Mouse (Mus musculus): ENCODE results near the gene Mob3b. TPM values are rescaled to one million over a fixed set of nuclear protein-coding genes. Genes with fewer than 3 reads are reported as not detected.

Gene Mob3b
- polyA plus RNA-seq, 1 experiment from 2014 or later: 8.5 TPM

GRCm38 (mm10) chr4:34996616-34997015, 160.7 kb downstream of the Mob3b start:
- H3K4me3 ChIP-seq (replicated peaks): no peak overlapping the region
- H3K4me2 ChIP-seq: no peak overlapping the region
- H3K9me3 ChIP-seq (replicated peaks): no peaks in the 10 kb centered on the region
- WGBS (ENCODE audit: insufficient replicate concordance): 82% methylated on average over 7 of the region's 7 CpGs
- no peak overlapping the region for H3K9ac ChIP-seq
- H3K27ac ChIP-seq (replicated peaks): no peak overlapping the region
- H3K4me1 ChIP-seq (replicated peaks): 0 out of 2 replicates have a peak, but pooled peaks cover 4% of the 10 kb centered on the region
- no peak for ATAC-seq (ENCODE audit: insufficient read depth)
- H3K36me3 ChIP-seq (replicated peaks): no peaks in the 10 kb centered on the region
- H3K27me3 ChIP-seq: no peaks in the 10 kb centered on the region

DNA sequence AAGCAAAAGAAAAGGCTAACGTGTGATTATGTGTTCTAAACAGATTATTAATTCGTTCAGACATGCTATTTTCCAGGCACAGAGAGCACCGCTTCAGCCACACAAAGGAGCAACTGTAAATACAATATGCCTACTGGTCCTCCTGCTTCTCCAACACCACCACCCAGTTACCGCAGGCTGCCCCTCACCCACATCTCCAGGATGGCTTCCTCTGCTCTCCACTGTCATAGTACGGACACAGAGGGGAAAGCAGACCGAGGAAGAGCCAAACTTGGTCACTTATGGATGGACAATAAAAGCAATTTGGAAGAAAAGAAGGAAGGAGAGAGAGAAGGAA, 163.7 kb downstream of the Mob3b start:
- 63% methylated on average over 6 of the region's 6 CpGs for WGBS (ENCODE audit: insufficient replicate concordance)
- Histone ChIP-seq H3K9me3 (replicated peaks) (no peaks in the 10 kb centered on the region), H3K9ac (no peak overlapping the region), H3K4me3 (replicated peaks) (no peak overlapping the region), H3K4me1 (replicated peaks) (0 out of 2 replicates have a peak, but pooled peaks cover 4% of the 10 kb centered on the region), H3K27ac (replicated peaks) (no peak overlapping the region), H3K36me3 (replicated peaks) (no peaks in the 10 kb centered on the region), H3K27me3 (no peaks in the 10 kb centered on the region), H3K4me2 (no peak overlapping the region)
- ATAC-seq (ENCODE audit: insufficient read depth): no peak

GRCm38 (mm10) chr4:34992866-34993638, 164.2 kb downstream of the Mob3b start:
- no peaks in the 10 kb centered on the region for H3K27me3 ChIP-seq
- H3K4me2 ChIP-seq: no peak overlapping the region
- WGBS (ENCODE audit: insufficient replicate concordance): 50% methylated on average over 22 of the region's 22 CpGs
- no peaks in the 10 kb centered on the region for H3K9me3 ChIP-seq (replicated peaks)
- H3K27ac ChIP-seq (replicated peaks): no peak overlapping the region
- no peak overlapping the region for H3K9ac ChIP-seq
- 0 out of 2 replicates have a peak, but pooled peaks cover 4% of the 10 kb centered on the region for H3K4me1 ChIP-seq (replicated peaks)
- ATAC-seq (ENCODE audit: insufficient read depth): no peak
- H3K4me3 ChIP-seq (replicated peaks): no peak overlapping the region
- H3K36me3 ChIP-seq (replicated peaks): no peaks in the 10 kb centered on the region

DNA sequence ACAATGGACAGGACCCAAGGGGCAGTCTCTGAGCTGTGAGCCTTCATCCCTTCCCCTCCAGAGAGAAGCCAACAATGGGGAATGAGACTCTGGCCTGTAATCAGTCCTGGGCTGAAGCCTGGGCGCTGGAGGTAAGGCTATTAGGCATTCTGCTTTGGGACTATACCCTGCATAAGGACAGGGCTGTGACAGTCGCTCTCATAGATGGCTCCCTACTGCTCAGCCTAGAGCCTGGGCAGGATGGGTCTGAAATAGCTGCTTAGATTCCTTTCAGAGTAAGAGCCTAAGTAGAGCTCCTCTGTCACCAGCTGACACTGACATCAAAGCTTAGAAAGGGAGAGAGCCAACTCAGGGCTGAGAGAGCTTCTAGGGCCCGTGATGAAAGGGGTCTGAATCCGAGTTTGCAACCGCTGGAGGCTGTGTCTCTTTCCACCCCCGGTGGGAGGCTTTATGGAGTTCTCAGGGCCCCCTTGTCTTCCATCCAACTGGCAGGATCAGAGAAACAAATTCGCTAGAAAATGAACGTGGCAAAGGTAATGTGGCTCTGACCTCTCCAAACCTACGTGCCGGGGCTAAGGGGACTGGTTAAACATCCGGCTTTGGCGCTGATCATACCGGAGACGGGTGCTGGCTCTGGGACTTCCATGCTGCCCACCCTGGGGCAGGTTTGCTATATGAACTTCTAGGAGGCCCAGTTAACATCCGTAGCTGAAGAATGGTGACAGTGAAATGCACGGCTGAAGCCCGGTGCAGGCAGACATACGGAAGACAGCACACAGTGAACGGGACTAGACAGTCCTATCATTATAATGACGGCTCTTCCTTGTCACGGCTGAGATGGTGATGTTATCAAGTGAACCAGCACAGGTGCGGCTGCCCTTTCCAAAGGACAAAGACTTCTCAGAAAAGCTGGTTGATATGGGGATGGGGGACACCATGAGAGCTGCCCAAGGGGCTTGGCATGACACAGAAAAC, 165.1 kb downstream of the Mob3b start:
- no peaks in the 10 kb centered on the region for H3K9me3 ChIP-seq (replicated peaks)
- ATAC-seq (ENCODE audit: insufficient read depth): no peak
- H3K4me1 ChIP-seq (replicated peaks): 0 out of 2 replicates have a peak, but pooled peaks cover 4% of the 10 kb centered on the region
- no peaks in the 10 kb centered on the region for H3K27me3 ChIP-seq
- H3K27ac ChIP-seq (replicated peaks): no peak overlapping the region
- H3K36me3 ChIP-seq (replicated peaks): no peaks in the 10 kb centered on the region
- no peak overlapping the region for H3K4me2 ChIP-seq
- 71% methylated on average over 22 of the region's 22 CpGs for WGBS (ENCODE audit: insufficient replicate concordance)
- no peak overlapping the region for H3K4me3 ChIP-seq (replicated peaks)
- H3K9ac ChIP-seq: no peak overlapping the region

DNA sequence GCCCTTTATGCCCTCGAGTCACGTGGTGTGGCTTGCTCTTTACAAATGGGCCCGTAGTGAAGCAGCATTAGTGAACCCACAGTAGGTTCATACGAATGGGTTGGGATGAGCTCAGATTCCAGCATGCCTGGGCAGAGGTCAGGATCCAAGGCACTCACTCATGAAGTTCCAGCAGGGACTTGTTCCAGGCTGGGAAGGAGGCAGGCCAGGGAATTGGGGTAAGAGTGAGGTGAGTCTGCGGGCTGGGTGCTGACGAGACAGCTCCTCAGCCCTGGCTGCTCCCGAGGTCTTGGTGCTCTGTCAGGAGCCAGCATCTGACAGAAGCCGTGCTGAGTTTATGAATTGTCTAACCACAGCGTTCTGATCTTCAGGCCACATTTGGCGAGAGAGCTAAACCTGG, 166.2 kb downstream of the Mob3b start:
- WGBS (ENCODE audit: insufficient replicate concordance): 51% methylated on average over 10 of the region's 10 CpGs
- H3K36me3 ChIP-seq (replicated peaks): no peaks in the 10 kb centered on the region
- H3K9me3 ChIP-seq (replicated peaks): no peaks in the 10 kb centered on the region
- no peaks in the 10 kb centered on the region for H3K27me3 ChIP-seq
- H3K4me2 ChIP-seq: no peak overlapping the region
- ATAC-seq (ENCODE audit: insufficient read depth): no peak
- H3K4me3 ChIP-seq (replicated peaks): no peak overlapping the region
- H3K4me1 ChIP-seq (replicated peaks): 0 out of 2 replicates have a peak, but pooled peaks cover 4% of the 10 kb centered on the region
- no peak overlapping the region for H3K9ac ChIP-seq
- 0 out of 2 replicates have a peak overlapping the region, but pooled peaks have one; percentile 38 for H3K27ac ChIP-seq (replicated peaks)

- H3K4me1 ChIP-seq (replicated peaks): 0 out of 2 replicates have a peak, but pooled peaks cover 4% of the 10 kb centered on the region
- no peak overlapping the region for H3K4me2 ChIP-seq
- no peak for ATAC-seq (ENCODE audit: insufficient read depth)
- WGBS (ENCODE audit: insufficient replicate concordance): 63% methylated on average over 9 of the region's 9 CpGs
- H3K9me3 ChIP-seq (replicated peaks): no peaks in the 10 kb centered on the region
- H3K4me3 ChIP-seq (replicated peaks): no peak overlapping the region
- H3K9ac ChIP-seq: no peak overlapping the region
- no peak overlapping the region for H3K27ac ChIP-seq (replicated peaks)
- H3K27me3 ChIP-seq: no peaks in the 10 kb centered on the region
- H3K36me3 ChIP-seq (replicated peaks): no peaks in the 10 kb centered on the region
These were observed 166.6 kb downstream of the Mob3b start for GRCm38 (mm10) chr4:34990659-34991058.

- Histone ChIP-seq H3K9me3 (replicated peaks) (no peaks in the 10 kb centered on the region), H3K27me3 (no peaks in the 10 kb centered on the region), H3K9ac (no peak overlapping the region), H3K4me1 (replicated peaks) (no peaks in the 10 kb centered on the region), H3K27ac (replicated peaks) (peak overlapping the region; percentile 80), H3K36me3 (replicated peaks) (no peaks in the 10 kb centered on the region), H3K4me3 (replicated peaks) (no peak overlapping the region), H3K4me2 (no peak overlapping the region)
- ATAC-seq (ENCODE audit: insufficient read depth): no peak
- WGBS (ENCODE audit: insufficient replicate concordance): 68% methylated on average over 4 of the region's 4 CpGs
These were observed 169.7 kb downstream of the Mob3b start for GRCm38 (mm10) chr4:34987568-34987967.

GRCm38 (mm10) chr4:34987109-34987508, 170.2 kb downstream of the Mob3b start:
- Histone ChIP-seq H3K9ac (no peak overlapping the region), H3K27me3 (no peaks in the 10 kb centered on the region), H3K36me3 (replicated peaks) (no peaks in the 10 kb centered on the region), H3K9me3 (replicated peaks) (no peaks in the 10 kb centered on the region), H3K27ac (replicated peaks) (peak overlapping the region; percentile 80), H3K4me2 (no peak overlapping the region), H3K4me1 (replicated peaks) (no peaks in the 10 kb centered on the region), H3K4me3 (replicated peaks) (no peak overlapping the region)
- peak; percentile 72 for ATAC-seq (ENCODE audit: insufficient read depth)
- WGBS (ENCODE audit: insufficient replicate concordance): 55% methylated on average over 12 of the region's 12 CpGs

DNA sequence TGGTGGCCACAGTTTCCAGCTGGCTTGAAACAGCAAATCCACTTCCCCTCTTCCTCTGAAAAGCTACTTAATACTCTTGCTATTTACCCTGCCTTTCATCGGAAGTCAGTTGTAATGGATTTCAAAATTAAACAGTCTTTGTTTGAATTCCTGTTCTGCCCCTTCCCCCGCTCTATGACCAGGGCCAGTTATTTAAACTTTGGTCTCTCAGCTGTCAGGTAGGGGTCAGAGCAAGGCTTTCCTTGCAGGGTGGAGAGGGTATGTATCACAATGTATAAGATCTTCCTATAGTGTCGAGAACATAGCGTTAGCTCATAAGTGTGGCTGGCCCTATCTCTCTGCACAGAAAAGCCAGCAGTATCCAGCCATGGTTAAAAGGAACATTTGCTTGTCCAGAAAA, 170.6 kb downstream of the Mob3b start:
- H3K4me2 ChIP-seq: no peak overlapping the region
- 60% methylated on average over 4 of the region's 4 CpGs for WGBS (ENCODE audit: insufficient replicate concordance)
- H3K9me3 ChIP-seq (replicated peaks): no peaks in the 10 kb centered on the region
- no peak overlapping the region for H3K4me3 ChIP-seq (replicated peaks)
- H3K27me3 ChIP-seq: no peaks in the 10 kb centered on the region
- H3K9ac ChIP-seq: no peak overlapping the region
- H3K4me1 ChIP-seq (replicated peaks): no peaks in the 10 kb centered on the region
- H3K36me3 ChIP-seq (replicated peaks): no peaks in the 10 kb centered on the region
- peak; percentile 67 for ATAC-seq (ENCODE audit: insufficient read depth)
- H3K27ac ChIP-seq (replicated peaks): peak overlapping the region; percentile 80

- ATAC-seq (ENCODE audit: insufficient read depth): no peak
- Histone ChIP-seq H3K4me3 (replicated peaks) (no peak overlapping the region), H3K36me3 (replicated peaks) (no peaks in the 10 kb centered on the region), H3K9me3 (replicated peaks) (no peaks in the 10 kb centered on the region), H3K4me2 (no peak overlapping the region), H3K4me1 (replicated peaks) (no peaks in the 10 kb centered on the region), H3K9ac (no peak overlapping the region), H3K27ac (replicated peaks) (no peak overlapping the region), H3K27me3 (no peaks in the 10 kb centered on the region)
- 55% methylated on average over 4 of the region's 4 CpGs for WGBS (ENCODE audit: insufficient replicate concordance)
These were observed 172.9 kb downstream of the Mob3b start for GRCm38 (mm10) chr4:34984377-34984776.

- 54% methylated on average over 6 of the region's 6 CpGs for WGBS (ENCODE audit: insufficient replicate concordance)
- Histone ChIP-seq H3K27me3 (no peaks in the 10 kb centered on the region), H3K4me3 (replicated peaks) (no peak overlapping the region), H3K4me2 (no peak overlapping the region), H3K4me1 (replicated peaks) (no peaks in the 10 kb centered on the region), H3K9me3 (replicated peaks) (no peaks in the 10 kb centered on the region), H3K36me3 (replicated peaks) (no peaks in the 10 kb centered on the region), H3K9ac (no peak overlapping the region), H3K27ac (replicated peaks) (no peak overlapping the region)
- no peak for ATAC-seq (ENCODE audit: insufficient read depth)
These were observed 173.8 kb downstream of the Mob3b start for GRCm38 (mm10) chr4:34983511-34983910.
